Mouse (Mus musculus) thymus, adult 2 months (tissue): ENCODE measurements at regions not wholly inside any gene's neighbourhood (a gene's known extent, or its start where the extent isn't known, plus 50 kb on each side); places are given as distances from the start of the nearest gene placed in this dataset.

Experiments
- CTCF ChIP-seq: fragments of 200-500 bp; IDR thresholded peaks from 2 replicates; pipeline ENCODE4 v1.5.1; 2012; ENCODE audit warnings: mild to moderate bottlenecking, control low read depth, low read length, moderate library complexity, borderline replicate concordance; ENCODE audit not compliant: control insufficient read depth, poor library complexity, insufficient read depth; ENCODE audit errors: extremely low read depth
- POLR2A ChIP-seq: fragments of 200-500 bp; IDR thresholded peaks from 2 replicates; pipeline ENCODE4 v1.6.1; 2012; ENCODE audit warnings: mild to moderate bottlenecking, low read length, control low read depth, moderate library complexity; ENCODE audit not compliant: control insufficient read depth, poor library complexity, insufficient read depth; ENCODE audit errors: extremely low read depth

GRCm38 (mm10) chr9:52473555-52474196, 205.9 kb downstream of the AI593442 start:
- TF ChIP-seq CTCF: no peak
- no peak for TF ChIP-seq POLR2A
